In genomic region chr1:184911861-184912260, GRCm38 (mm10) we compare ENCODE assay signal across 13 mouse cellular contexts. TPM values are rescaled to one million over a fixed set of nuclear protein-coding genes. Genes with fewer than 3 reads are reported as not detected.
A peak's percentile ranks its signal among the peaks of the same experiment; 100 is the strongest.
DNase-seq lines count a peak whose midpoint lies in the region; ATAC-seq and TF ChIP-seq lines count a peak whose summit lies in the region.
"Had no signal": no experiment of that assay in that cellular context is flagged by ENCODE, and none has a peak within 500 bp of the region (broad histone marks: within the 10 kb centered on the region; RNA-seq: fewer than 3 reads in every experiment).

No protein-coding gene starts in this region.

- H3K27ac ChIP-seq in heart, embryonic 11.5 days (ENCODE audit: low read depth, low read length): no peak overlapping the region
- no peak overlapping the region for H3K27ac ChIP-seq in lung, postnatal 0 days (ENCODE audit: low read length)
- no peak overlapping the region for H3K27ac ChIP-seq in intestine, embryonic 16.5 days (ENCODE audit: low read length)
- H3K27ac ChIP-seq: macrophage; neural tube, embryonic 15.5 days had no signal

- H3K4me1 ChIP-seq in heart, embryonic 11.5 days (ENCODE audit: control insufficient read depth, insufficient read depth, low read length): no peaks in the 10 kb centered on the region
- no peaks in the 10 kb centered on the region for H3K4me1 ChIP-seq in lung, postnatal 0 days (ENCODE audit: insufficient read depth, low read depth, low read length)
- peaks cover 5% of the 10 kb centered on the region for H3K4me1 ChIP-seq in intestine, embryonic 16.5 days (ENCODE audit: control insufficient read depth, insufficient read depth, low read length)

- no peaks in the 10 kb centered on the region for H3K9me3 ChIP-seq in heart, embryonic 11.5 days (replicated peaks; ENCODE audit: control insufficient read depth, low read length)
- no peaks in the 10 kb centered on the region for H3K9me3 ChIP-seq in lung, postnatal 0 days (ENCODE audit: low read length)
- no peaks in the 10 kb centered on the region for H3K9me3 ChIP-seq in intestine, embryonic 16.5 days (ENCODE audit: control insufficient read depth, low read length)
- H3K9me3 ChIP-seq: neural tube, embryonic 15.5 days had no signal

- H3K9ac ChIP-seq in heart, embryonic 11.5 days (ENCODE audit: low read depth, low read length): no peak overlapping the region
- no peak overlapping the region for H3K9ac ChIP-seq in lung, postnatal 0 days (replicated peaks; ENCODE audit: low read depth)
- no peak overlapping the region; the same call in 1 of the 2 replicates for H3K9ac ChIP-seq in intestine, embryonic 16.5 days (ENCODE audit: low read depth, low read length)
- H3K9ac ChIP-seq: neural tube, embryonic 15.5 days had no signal

- DNase-seq in heart, postnatal 4 days: peak; percentile 18
- peak; percentile 37 for DNase-seq in lung, postnatal 0 days (ENCODE audit: low spot score)
- DNase-seq in lung, postnatal 25 days (ENCODE audit: low spot score): no peak
- DNase-seq in large intestine, adult 2 months (ENCODE audit: low read depth, low spot score): peak; percentile 21
- DNase-seq in layer of hippocampus, adult 9-10 months (ENCODE audit: low spot score): no peak
- no peak for DNase-seq in adipocyte (ENCODE audit: low spot score)
- DNase-seq: cerebellum, adult 11-12 months; right cerebral cortex, adult 18-20 months; thymus, adult 2 months had no signal

- no peak for TF ChIP-seq EP300 in lung, postnatal 0 days (IDR thresholded peaks at IDR 0.05)

- no peaks in the 10 kb centered on the region for H3K27me3 ChIP-seq in heart, embryonic 11.5 days (ENCODE audit: control insufficient read depth, insufficient read depth, low read length)
- H3K27me3 ChIP-seq in lung, postnatal 0 days (replicated peaks; ENCODE audit: insufficient read depth, low read length): no peaks in the 10 kb centered on the region
- no peaks in the 10 kb centered on the region for H3K27me3 ChIP-seq in intestine, embryonic 16.5 days (replicated peaks; ENCODE audit: control insufficient read depth, insufficient read depth, low read length)
- H3K27me3 ChIP-seq: neural tube, embryonic 15.5 days had no signal

- 73% methylated on average over 6 of the region's 6 CpGs for WGBS in heart, embryonic 11.5 days (ENCODE audit: insufficient replicate concordance)
- WGBS in lung, postnatal 0 days: 43% methylated on average over 6 of the region's 6 CpGs
- 70% methylated on average over 6 of the region's 6 CpGs for WGBS in intestine, embryonic 16.5 days
- 24% methylated on average over 6 of the region's 6 CpGs for WGBS in large intestine, adult 2 months

- no peak for TF ChIP-seq CTCF in lung, postnatal 0 days (IDR thresholded peaks at IDR 0.05)

- H3K4me2 ChIP-seq in heart, embryonic 11.5 days: no peak overlapping the region
- no peak overlapping the region for H3K4me2 ChIP-seq in lung, postnatal 0 days (replicated peaks; ENCODE audit: low read depth, low read length)
- no peak overlapping the region for H3K4me2 ChIP-seq in intestine, embryonic 16.5 days (ENCODE audit: low read depth, low read length)
- H3K4me2 ChIP-seq: neural tube, embryonic 15.5 days had no signal

- no peak overlapping the region for H3K4me3 ChIP-seq in heart, embryonic 11.5 days (ENCODE audit: low read depth, low read length)
- H3K4me3 ChIP-seq in lung, postnatal 0 days (ENCODE audit: low read depth, low read length): no peak overlapping the region
- no peak overlapping the region for H3K4me3 ChIP-seq in intestine, embryonic 16.5 days (ENCODE audit: low read length)
- H3K4me3 ChIP-seq: neural tube, embryonic 15.5 days had no signal

- no peaks in the 10 kb centered on the region for H3K36me3 ChIP-seq in heart, embryonic 11.5 days (ENCODE audit: control insufficient read depth, insufficient read depth, low read length)
- H3K36me3 ChIP-seq in lung, postnatal 0 days (ENCODE audit: insufficient read depth, low read length): no peaks in the 10 kb centered on the region
- no peaks in the 10 kb centered on the region; the same call in 1 of the 2 replicates for H3K36me3 ChIP-seq in intestine, embryonic 16.5 days (ENCODE audit: control insufficient read depth, insufficient read depth, low read length)

- ATAC-seq in heart, embryonic 11.5 days (replicated peaks; ENCODE audit: insufficient number of reproducible peaks, low FRiP score, low TSS enrichment): no peak
- peak; percentile 77 for ATAC-seq in lung, postnatal 0 days
- ATAC-seq in intestine, embryonic 16.5 days: peak; percentile 90

RNA-seq across cellular contexts. Expression of gene C130074G19Rik, which starts 28.8 kb away (rescaled TPM):
- 10 to 100 TPM; 23.0 to 23.6 TPM for total RNA-seq in heart, postnatal 4 days (2021)
- 0.37 and 0.60 TPM in 2 replicates for polyA plus RNA-seq in heart, embryonic 11.5 days (2014; fragmentation: Nextera tagmentation; extraction: Ambion mirVana)
- polyA plus RNA-seq in lung, postnatal 0 days (2015; fragmentation: Nextera tagmentation; extraction: Ambion mirVana): 4.0 and 4.6 TPM in 2 replicates
- 1.8 and 2.0 TPM in 2 replicates for polyA plus RNA-seq in intestine, embryonic 16.5 days (2015; fragmentation: Nextera tagmentation; extraction: Ambion mirVana)
- 22.2 and 27.0 TPM in 2 replicates for polyA plus RNA-seq in large intestine, adult 2 months (2012; rRNA removed)
- polyA plus RNA-seq: macrophage had no signal

Comparison
In these comparisons a context has a peak if more than half of its experiments do, and no peak if none do; other contexts are left out.
1. DNase-seq: peak in heart, postnatal 4 days (single experiment), lung, postnatal 0 days (single experiment) and large intestine, adult 2 months (single experiment); none in lung, postnatal 25 days (single experiment), layer of hippocampus, adult 9-10 months (single experiment) and adipocyte (single experiment).